Mouse (Mus musculus) CH12.LX (cell line): ENCODE measurements around the gene Pkdcc.

Source experiments
- CTCF ChIP-seq, 2 experiments: IDR thresholded peaks in 1 of 2; conservative IDR thresholded peaks in 1 of 2; 2 replicates each; pipeline ENCODE4 v1.5.1; 2011 to 2012; ENCODE audit warnings: low read depth in 2 of 2, low read length in 2 of 2, improper control_type of control experiment in 1 of 2, inconsistent platforms in 1 of 2, mild to moderate bottlenecking in 1 of 2, moderate library complexity in 1 of 2
- EP300 ChIP-seq: IDR thresholded peaks from 2 replicates; pipeline ENCODE4 v1.6.1; 2011; ENCODE audit warnings: low read length, improper control_type of control experiment
- ETS1 ChIP-seq: conservative IDR thresholded peaks from 2 replicates; pipeline ENCODE4 v1.6.1; 2012; ENCODE audit warnings: low read depth, mild to moderate bottlenecking, inconsistent platforms, low read length, improper control_type of control experiment, moderate library complexity
- HCFC1 ChIP-seq: IDR thresholded peaks from 2 replicates; pipeline ENCODE4 v1.6.1; 2012; ENCODE audit warnings: low read depth, mild to moderate bottlenecking, inconsistent platforms, low read length, improper control_type of control experiment
- JUN ChIP-seq: IDR thresholded peaks from 2 replicates; pipeline ENCODE4 v1.6.1; 2011; ENCODE audit warnings: low read depth, mild to moderate bottlenecking, low read length, improper control_type of control experiment, moderate library complexity; ENCODE audit not compliant: insufficient read depth
- MAFK ChIP-seq: IDR thresholded peaks from 2 replicates; pipeline ENCODE4 v1.6.1; 2011; ENCODE audit warnings: low read length, improper control_type of control experiment; ENCODE audit not compliant: insufficient replicate concordance
- MAX ChIP-seq: IDR thresholded peaks from 2 replicates; pipeline ENCODE4 v1.6.1; 2011; ENCODE audit warnings: low read length, improper control_type of control experiment
- MEF2A ChIP-seq: IDR thresholded peaks from 2 replicates; pipeline ENCODE4 v1.6.1; 2014; ENCODE audit warnings: low read depth, mild to moderate bottlenecking, inconsistent platforms, low read length, improper control_type of control experiment, borderline replicate concordance
- MYC ChIP-seq: IDR thresholded peaks from 2 replicates; pipeline ENCODE4 v1.6.1; 2011; ENCODE audit warnings: low read depth, mild to moderate bottlenecking, improper control_type of control experiment, low read length
- NRF1 ChIP-seq: IDR thresholded peaks from 2 replicates; pipeline ENCODE4 v1.6.1; 2014; ENCODE audit warnings: low read depth, mild to moderate bottlenecking, inconsistent platforms, low read length, improper control_type of control experiment, moderate library complexity
- POLR2A ChIP-seq: IDR thresholded peaks from 2 replicates; pipeline ENCODE4 v1.6.1; 2011; ENCODE audit warnings: low read depth, mild to moderate bottlenecking, improper control_type of control experiment, low read length
- POLR2AphosphoS2 ChIP-seq: IDR thresholded peaks from 2 replicates; pipeline ENCODE4 v1.6.1; 2011; ENCODE audit warnings: low read depth, low read length, improper control_type of control experiment
- RAD21 ChIP-seq: IDR thresholded peaks from 2 replicates; pipeline ENCODE4 v1.6.1; 2011; ENCODE audit warnings: low read depth, mild to moderate bottlenecking, low read length, improper control_type of control experiment, moderate library complexity
- SIN3A ChIP-seq: IDR thresholded peaks from 2 replicates; pipeline ENCODE4 v1.6.1; 2012; ENCODE audit warnings: low read length, improper control_type of control experiment, inconsistent platforms

DNA sequence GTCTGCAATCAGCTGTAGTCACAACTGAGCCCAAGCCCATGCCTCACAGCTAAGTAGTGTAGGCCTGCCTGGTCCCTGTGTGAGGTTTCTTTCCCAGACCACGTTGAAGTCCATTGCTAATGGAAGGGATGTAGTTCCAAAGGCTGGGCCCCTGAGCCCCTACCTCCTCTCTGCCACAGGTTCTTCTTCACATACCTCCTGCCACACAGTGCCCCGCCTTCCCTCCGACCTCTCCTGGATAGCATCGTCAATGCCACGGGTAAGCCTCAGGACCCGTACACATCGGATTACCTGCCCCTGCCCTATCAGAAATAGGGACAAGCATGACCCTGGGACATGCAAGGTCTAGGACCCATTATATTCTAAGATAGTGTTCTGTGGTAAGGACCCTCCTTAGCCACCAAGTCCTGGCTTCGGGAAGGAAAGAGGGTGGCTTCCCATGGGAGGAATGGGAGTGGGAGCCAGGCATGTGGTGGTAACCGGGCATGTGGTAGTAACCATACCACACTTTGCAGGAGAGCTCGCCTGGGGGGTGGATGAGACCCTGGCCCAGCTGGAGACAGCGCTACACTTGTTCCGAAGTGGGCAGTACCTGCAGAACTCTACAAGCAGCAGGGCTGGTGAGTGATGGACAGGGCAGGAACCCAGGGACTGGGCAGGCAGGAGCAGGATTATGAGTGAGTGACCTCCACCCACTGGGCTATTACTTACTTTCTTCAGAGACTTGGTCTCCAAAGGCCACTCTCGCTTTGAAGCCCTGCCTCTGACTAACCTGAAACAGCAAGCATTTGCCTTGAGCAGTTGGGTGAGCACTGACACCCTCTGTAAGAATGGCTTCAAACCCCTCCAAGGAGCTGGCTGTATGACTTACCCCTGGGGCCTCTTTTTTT lies 6.8 kb downstream of the Pkdcc start:
- TF ChIP-seq HCFC1, result no peak
- no peak for TF ChIP-seq EP300
- TF ChIP-seq MAX, result no peak
- no peak for TF ChIP-seq MEF2A
- TF ChIP-seq POLR2A, result no peak
- TF ChIP-seq NRF1, result no peak
- TF ChIP-seq MAFK, result no peak
- no peak for TF ChIP-seq CTCF (conservative IDR thresholded peaks at IDR 0.05 in 1 of 2, IDR thresholded peaks at IDR 0.05 in 1 of 2; ENCODE audit: low read depth in 2 of 2, low read length in 2 of 2)
- TF ChIP-seq JUN, result no peak
- no peak for TF ChIP-seq SIN3A
- no peak for TF ChIP-seq RAD21
- no peak for TF ChIP-seq POLR2AphosphoS2
- TF ChIP-seq MYC, result no peak
- TF ChIP-seq ETS1, result no peak
